Mouse (Mus musculus): Measurements from ENCODE around the gene Tdp2.

DNA sequence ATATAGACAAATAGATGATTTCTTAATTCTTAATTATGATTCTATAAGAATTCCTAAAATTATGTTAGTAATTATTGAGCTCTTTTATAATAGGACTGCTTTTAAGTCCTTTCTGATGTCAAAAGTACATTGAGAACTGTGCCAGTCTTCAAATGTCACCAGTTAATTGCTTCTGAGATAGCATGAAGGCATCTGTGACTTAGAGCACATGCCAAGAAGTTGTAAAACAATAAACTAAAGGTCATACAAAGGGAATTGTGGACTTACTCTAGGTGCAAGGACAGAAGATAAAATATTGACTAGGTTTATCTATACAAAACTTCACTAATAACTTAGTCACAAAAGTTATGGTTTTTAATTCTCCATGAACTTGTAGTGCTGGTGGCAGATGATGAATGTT is 27.6 kb downstream of the Tdp2 start:
- TF ChIP-seq POLR2A (IDR thresholded peaks at IDR 0.05; ENCODE audit: borderline replicate concordance, control insufficient read depth, low read depth, low read length): no peak
- no peak for TF ChIP-seq CTCF (IDR thresholded peaks at IDR 0.05; ENCODE audit: control insufficient read depth, insufficient read depth, low read length)
